Mouse (Mus musculus) CD4-positive naive resting alpha-beta T cell, adult 57 days (primary cell): ENCODE measurements around the gene Rab43. TPM values are rescaled to one million over a fixed set of nuclear protein-coding genes. Genes with fewer than 3 reads are reported as not detected.

Source experiments
- total RNA-seq: library from RNA; stranded (reverse); gene quantifications from one replicate; pipeline ENCODE4 v1.2.4, GENCODE M21; 2023

Gene Rab43
- 29.6 TPM for total RNA-seq

GRCm38 (mm10) chr6:87811675-87812338 lies at the start of gene Rab43:
TSS of gene Rab43 (minus strand) at chr6:87812164.

GRCm38 (mm10) chr6:87850900-87851614 lies 39.1 kb upstream of the Rab43 start, which contains the start of gene Cnbp:
TSS of gene Cnbp (minus strand) at chr6:87851106.

GRCm38 (mm10) chr6:87838551-87839197 lies 26.7 kb upstream of the Rab43 start, which contains the start of gene Isy1:
TSS of gene Isy1 (minus strand) at chr6:87838798.

GRCm38 (mm10) chr6:87835695-87836094 lies 23.7 kb upstream of the Rab43 start, which contains the start of gene Gm45140:
TSS of gene Gm45140 (minus strand) at chr6:87835795.

GRCm38 (mm10) chr6:87777842-87778241 lies 34.1 kb downstream of the Rab43 start, which contains the start of gene Gp9:
TSS of gene Gp9 (plus strand) at chr6:87778072.

Other genes with a start within 250 kb of the Rab43 start
- gene Prokr1, start 221.4 kb downstream of the Rab43 start, total RNA-seq, result not detected
- 4.2 TPM for gene Aplf, start 140.0 kb downstream of the Rab43 start, total RNA-seq
- gene Efcc1, start 81.3 kb downstream of the Rab43 start, total RNA-seq, result not detected
- gene Gp9, start 34.1 kb downstream of the Rab43 start, total RNA-seq, result not detected
- gene Gm45140, start 23.6 kb upstream of the Rab43 start, total RNA-seq, result 5.3 TPM
- gene Isy1, start 26.6 kb upstream of the Rab43 start, total RNA-seq, result 107 TPM
- 547 TPM for gene Cnbp, start 38.9 kb upstream of the Rab43 start, total RNA-seq
- gene Copg1, start 75.7 kb upstream of the Rab43 start, total RNA-seq, result 166 TPM
- 34.9 TPM for gene Hmces, start 101.8 kb upstream of the Rab43 start, total RNA-seq
- gene H1fx, start 169.5 kb upstream of the Rab43 start, total RNA-seq, result not detected
- gene Rab7, start 233.1 kb upstream of the Rab43 start, total RNA-seq, result 135 TPM